Mouse (Mus musculus): ENCODE data around the gene Il1a. TPM values are rescaled to one million over a fixed set of nuclear protein-coding genes. Genes with fewer than 3 reads are reported as not detected.
A peak's percentile ranks its signal among the peaks of the same experiment; 100 is the strongest.

Gene Il1a
- total and polyA plus RNA-seq, 2 experiments: 1.0 to 3.7 TPM

- TF ChIP-seq POLR2A (IDR thresholded peaks at IDR 0.05; ENCODE audit: extremely low read depth, insufficient read depth, low read length): no peak
- TF ChIP-seq CTCF (IDR thresholded peaks at IDR 0.05; ENCODE audit: low read depth, low read length): no peak
- no peak overlapping the region for H3K27ac ChIP-seq (replicated peaks; ENCODE audit: insufficient read depth, low read depth, low read length)
- H3K4me3 ChIP-seq (ENCODE audit: insufficient read depth, low read depth, low read length): no peak overlapping the region
- peaks cover 19% of the 10 kb centered on the region for H3K36me3 ChIP-seq (ENCODE audit: control insufficient read depth, insufficient read depth, low read length)
- H3K27me3 ChIP-seq (ENCODE audit: control insufficient read depth, insufficient read depth, low read length): no peaks in the 10 kb centered on the region; the same call in 1 of the 2 replicates
- no peak overlapping the region for H3K9ac ChIP-seq (ENCODE audit: low read depth, low read length)
- peaks cover 2% of the 10 kb centered on the region; the same call in 1 of the 2 replicates for H3K4me1 ChIP-seq (ENCODE audit: control insufficient read depth, insufficient read depth, low read length)
- DNase-seq (ENCODE audit: extremely low read depth, low read depth, low spot score): peak; percentile 36
- H3K79me2 ChIP-seq (ENCODE audit: control insufficient read depth, insufficient read depth, low read length): no peaks in the 10 kb centered on the region
- WGBS: 64% methylated on average over 4 of the region's 4 CpGs
These were observed 3.8 kb downstream of the Il1a start for GRCm38 (mm10) chr2:129306020-129306419.

DNA sequence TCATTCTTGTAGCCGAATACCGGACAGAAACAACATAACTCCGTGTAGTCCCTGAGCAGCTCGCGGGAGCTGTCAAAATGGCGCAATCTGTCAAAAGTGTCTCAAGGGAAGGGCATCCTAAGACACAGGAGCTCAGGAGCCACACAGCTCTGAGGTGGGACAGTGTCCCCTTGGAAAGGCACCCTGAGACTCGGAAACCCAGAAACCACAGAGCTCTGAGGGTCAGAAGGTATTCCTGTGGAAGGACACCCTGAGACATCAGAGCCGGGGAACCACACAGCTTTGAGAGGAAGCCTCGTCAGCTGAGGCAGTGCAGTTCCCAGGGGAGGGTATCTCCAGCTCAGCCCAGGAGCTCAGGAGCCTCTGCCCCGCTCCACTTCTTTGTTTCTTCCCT lies 12.2 kb downstream of the Il1a start:
- H3K4me1 ChIP-seq (ENCODE audit: control insufficient read depth, insufficient read depth, low read length): peaks cover 4% of the 10 kb centered on the region
- 4% methylated on average over 10 of the region's 10 CpGs for WGBS
- peak overlapping the region; percentile 33 for H3K27ac ChIP-seq (replicated peaks; ENCODE audit: insufficient read depth, low read depth, low read length)
- peaks cover 4% of the 10 kb centered on the region for H3K36me3 ChIP-seq (ENCODE audit: control insufficient read depth, insufficient read depth, low read length)
- peak overlapping the region; percentile 53 for H3K4me3 ChIP-seq (ENCODE audit: insufficient read depth, low read depth, low read length)
- no peaks in the 10 kb centered on the region for H3K79me2 ChIP-seq (ENCODE audit: control insufficient read depth, insufficient read depth, low read length)
- no peak for DNase-seq (ENCODE audit: extremely low read depth, low read depth, low spot score)
- peak overlapping the region; percentile 59 for H3K9ac ChIP-seq (ENCODE audit: low read depth, low read length)
- H3K27me3 ChIP-seq (ENCODE audit: control insufficient read depth, insufficient read depth, low read length): no peaks in the 10 kb centered on the region
- no peak for TF ChIP-seq CTCF (IDR thresholded peaks at IDR 0.05; ENCODE audit: low read depth, low read length)
- TF ChIP-seq POLR2A (IDR thresholded peaks at IDR 0.05; ENCODE audit: extremely low read depth, insufficient read depth, low read length): no peak

DNA sequence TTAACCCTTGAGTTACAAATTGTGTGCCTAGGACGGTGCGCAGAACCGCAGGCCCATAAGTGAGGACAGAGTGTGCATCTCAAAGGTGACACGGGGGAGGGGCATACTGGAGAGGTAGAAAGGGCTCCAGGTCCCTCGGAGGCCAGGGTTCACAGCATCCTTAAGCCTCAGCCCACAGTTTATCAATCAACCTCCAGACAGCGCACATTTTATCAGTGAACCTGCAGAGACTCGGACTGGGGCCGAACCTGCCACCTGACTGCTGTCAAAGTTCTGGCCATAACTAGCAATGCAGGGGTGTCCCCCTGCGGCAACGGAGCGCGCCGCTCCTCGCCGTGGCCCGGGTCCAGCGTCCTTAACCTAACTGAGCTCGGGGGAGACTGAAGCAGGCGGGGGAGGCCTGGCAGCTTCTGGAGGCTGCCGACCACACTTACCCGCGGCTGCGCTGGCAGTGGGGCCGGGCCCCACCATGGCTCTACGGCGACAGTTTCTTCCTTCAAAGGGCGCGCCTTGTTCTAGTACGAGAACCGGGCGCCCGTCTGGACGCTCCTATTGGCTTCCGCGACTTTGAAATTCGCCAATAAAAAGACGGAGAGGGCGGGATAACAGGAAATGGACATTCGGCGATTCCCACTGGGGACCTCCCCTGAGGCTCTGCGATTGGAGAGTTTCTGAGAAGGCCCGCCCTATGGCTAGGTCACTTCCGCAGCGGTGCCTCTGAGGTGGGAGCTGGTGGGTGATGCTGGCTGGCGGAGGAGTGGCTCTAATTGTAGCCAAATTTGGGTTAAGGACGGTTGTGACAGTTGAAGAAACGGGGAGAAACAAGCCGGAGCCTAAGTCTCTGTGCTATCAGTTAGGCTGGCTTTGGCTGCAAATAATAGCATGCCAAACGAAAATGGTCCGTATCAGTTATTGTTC lies 12.8 kb downstream of the Il1a start, which contains the start of gene Ckap2l:
Gene Ckap2l (minus strand): TSS at position 542 of the 918 bp plus-strand sequence.
- peak; percentile 88 for DNase-seq (ENCODE audit: extremely low read depth, low read depth, low spot score)
- Histone ChIP-seq H3K27me3 (ENCODE audit: control insufficient read depth, insufficient read depth, low read length) (no peaks in the 10 kb centered on the region), H3K4me1 (ENCODE audit: control insufficient read depth, insufficient read depth, low read length) (peaks cover 3% of the 10 kb centered on the region; the same call in 1 of the 2 replicates), H3K9ac (ENCODE audit: low read depth, low read length) (peak within 1 kb of the TSS; percentile 62), H3K27ac (replicated peaks; ENCODE audit: insufficient read depth, low read depth, low read length) (peak within 1 kb of the TSS; percentile 33), H3K79me2 (ENCODE audit: control insufficient read depth, insufficient read depth, low read length) (no peaks in the 10 kb centered on the region), H3K4me3 (ENCODE audit: insufficient read depth, low read depth, low read length) (peak within 1 kb of the TSS; percentile 80), H3K36me3 (ENCODE audit: control insufficient read depth, insufficient read depth, low read length) (peaks cover 4% of the 10 kb centered on the region; the same call in 1 of the 2 replicates)
- no peak for TF ChIP-seq CTCF (IDR thresholded peaks at IDR 0.05; ENCODE audit: low read depth, low read length)
- peak; percentile 35; the same call in 1 of the 2 replicates for TF ChIP-seq POLR2A (IDR thresholded peaks at IDR 0.05; ENCODE audit: extremely low read depth, insufficient read depth, low read length)
- under 1% methylated on average over 50 of the region's 50 CpGs for WGBS

- Histone ChIP-seq H3K27ac (replicated peaks; ENCODE audit: insufficient read depth, low read depth, low read length) (no peak overlapping the region), H3K27me3 (ENCODE audit: control insufficient read depth, insufficient read depth, low read length) (no peaks in the 10 kb centered on the region), H3K9ac (ENCODE audit: low read depth, low read length) (no peak overlapping the region), H3K36me3 (ENCODE audit: control insufficient read depth, insufficient read depth, low read length) (0 out of 2 replicates have a peak, but pooled peaks cover 1% of the 10 kb centered on the region), H3K79me2 (ENCODE audit: control insufficient read depth, insufficient read depth, low read length) (no peaks in the 10 kb centered on the region), H3K4me3 (ENCODE audit: insufficient read depth, low read depth, low read length) (no peak overlapping the region), H3K4me1 (ENCODE audit: control insufficient read depth, insufficient read depth, low read length) (peaks cover 3% of the 10 kb centered on the region; the same call in 1 of the 2 replicates)
- WGBS: 57% methylated on average over 5 of the region's 5 CpGs
- DNase-seq (ENCODE audit: extremely low read depth, low read depth, low spot score): no peak
- no peak for TF ChIP-seq POLR2A (IDR thresholded peaks at IDR 0.05; ENCODE audit: extremely low read depth, insufficient read depth, low read length)
These were observed 13.7 kb downstream of the Il1a start for GRCm38 (mm10) chr2:129296086-129296485.

GRCm38 (mm10) chr2:129295075-129295474 lies 14.7 kb downstream of the Il1a start:
- Histone ChIP-seq H3K4me1 (ENCODE audit: control insufficient read depth, insufficient read depth, low read length) (peaks cover 3% of the 10 kb centered on the region; the same call in 1 of the 2 replicates), H3K9ac (ENCODE audit: low read depth, low read length) (no peak overlapping the region), H3K27ac (replicated peaks; ENCODE audit: insufficient read depth, low read depth, low read length) (no peak overlapping the region), H3K79me2 (ENCODE audit: control insufficient read depth, insufficient read depth, low read length) (no peaks in the 10 kb centered on the region), H3K4me3 (ENCODE audit: insufficient read depth, low read depth, low read length) (no peak overlapping the region), H3K27me3 (ENCODE audit: control insufficient read depth, insufficient read depth, low read length) (no peaks in the 10 kb centered on the region), H3K36me3 (ENCODE audit: control insufficient read depth, insufficient read depth, low read length) (no peaks in the 10 kb centered on the region)
- 96% methylated on average over 5 of the region's 5 CpGs for WGBS
- TF ChIP-seq CTCF (IDR thresholded peaks at IDR 0.05; ENCODE audit: low read depth, low read length) (no peak), POLR2A (IDR thresholded peaks at IDR 0.05; ENCODE audit: extremely low read depth, insufficient read depth, low read length) (no peak)
- DNase-seq (ENCODE audit: extremely low read depth, low read depth, low spot score): no peak
